Mouse (Mus musculus) erythroid progenitor cell, adult 5-6 weeks (primary cell): ENCODE results near the gene Slc37a4. TPM values are rescaled to one million over a fixed set of nuclear protein-coding genes. Genes with fewer than 3 reads are reported as not detected.
"Not testable (repeated sequence)": the region's sequence is repeated elsewhere in the genome, so short reads cannot be mapped to it uniquely, and the experiment has no call there.

Experiments
- ATAC-seq: replicated peaks from 2 replicates; pipeline ENCODE4 v1.8.0; 2016; ENCODE audit warnings: moderate number of reproducible peaks, mild to moderate bottlenecking, moderate TSS enrichment, inconsistent platforms; ENCODE audit not compliant: poor library complexity, low FRiP score, severe bottlenecking
- total RNA-seq, 2 experiments: library from RNA; stranded (forward) in 1 of 2; stranded (reverse) in 1 of 2; fragments of 150-400 nt in 1 of 2; fragments of 186-747, 209-891 nt in 1 of 2; gene quantifications; 2 replicates each; pipeline versions ENCODE4 v1.2.3 to v1.2.4; 2015 to 2017; ENCODE audit warnings: low replicate concordance in 2 of 2

The Slc37a4 gene
- total RNA-seq, 2 experiments from 2014 or later = 5.0 to 16.1 TPM

- no peak for ATAC-seq
Observed at GRCm38 (mm10) chr9:44420280-44420898, 23.7 kb downstream of the Slc37a4 start.

GRCm38 (mm10) chr9:44423576-44423975, 26.9 kb downstream of the Slc37a4 start:
- ATAC-seq = no peak

- ATAC-seq = no peak
Observed at GRCm38 (mm10) chr9:44432577-44433185, 36.0 kb downstream of the Slc37a4 start.

GRCm38 (mm10) chr9:44435747-44436146, 39.1 kb downstream of the Slc37a4 start:
- no peak for ATAC-seq

GRCm38 (mm10) chr9:44440961-44441360, 44.3 kb downstream of the Slc37a4 start, which contains the start of gene Foxr1:
Gene Foxr1 (minus strand): TSS chr9:44441136.
- ATAC-seq = no peak

GRCm38 (mm10) chr9:44444402-44445025, 47.9 kb downstream of the Slc37a4 start:
- not testable (repeated sequence) for ATAC-seq

- no peak for ATAC-seq
Observed at GRCm38 (mm10) chr9:44450387-44450786, 53.7 kb downstream of the Slc37a4 start.

Other genes starting within 250 kb of the Slc37a4 start
- 43.2 TPM in 2 replicates for gene Cbl, start 162.8 kb upstream of the Slc37a4 start, total RNA-seq (2015; ENCODE audit: low replicate concordance)
- 16.2 and 21.3 TPM in 2 replicates for gene Cbl, start 162.8 kb upstream of the Slc37a4 start, total RNA-seq (2017; ENCODE audit: low replicate concordance)
- gene Ccdc153, start 156.2 kb upstream of the Slc37a4 start, total RNA-seq (2015; ENCODE audit: low replicate concordance) = not detected in 2 replicates
- not detected in 2 replicates for gene Ccdc153, start 156.2 kb upstream of the Slc37a4 start, total RNA-seq (2017; ENCODE audit: low replicate concordance)
- gene Pdzd3, start 145.4 kb upstream of the Slc37a4 start, total RNA-seq (2015; ENCODE audit: low replicate concordance) = not detected in 2 replicates
- not detected in 2 replicates for gene Pdzd3, start 145.4 kb upstream of the Slc37a4 start, total RNA-seq (2017; ENCODE audit: low replicate concordance)
- gene Nlrx1, start 128.3 kb upstream of the Slc37a4 start, total RNA-seq (2015; ENCODE audit: low replicate concordance) = 0.84 and 2.5 TPM in 2 replicates
- gene Nlrx1, start 128.3 kb upstream of the Slc37a4 start, total RNA-seq (2017; ENCODE audit: low replicate concordance) = 1.2 and 2.6 TPM in 2 replicates
- gene Abcg4, start 108.2 kb upstream of the Slc37a4 start, total RNA-seq (2015; ENCODE audit: low replicate concordance) = 314 and 326 TPM in 2 replicates
- gene Abcg4, start 108.2 kb upstream of the Slc37a4 start, total RNA-seq (2017; ENCODE audit: low replicate concordance) = 111 and 113 TPM in 2 replicates
- gene Hinfp, start 91.2 kb upstream of the Slc37a4 start, total RNA-seq (2015; ENCODE audit: low replicate concordance) = 37.5 and 59.1 TPM in 2 replicates
- gene Hinfp, start 91.2 kb upstream of the Slc37a4 start, total RNA-seq (2017; ENCODE audit: low replicate concordance) = 35.2 and 65.6 TPM in 2 replicates
- 46.1 and 54.8 TPM in 2 replicates for gene C2cd2l, start 76.6 kb upstream of the Slc37a4 start, total RNA-seq (2015; ENCODE audit: low replicate concordance)
- 70.0 and 83.0 TPM in 2 replicates for gene C2cd2l, start 76.6 kb upstream of the Slc37a4 start, total RNA-seq (2017; ENCODE audit: low replicate concordance)
- 5.4 and 11.5 TPM in 2 replicates for gene Dpagt1, start 70.8 kb upstream of the Slc37a4 start, total RNA-seq (2015; ENCODE audit: low replicate concordance)
- 1.0 and 7.8 TPM in 2 replicates for gene Dpagt1, start 70.8 kb upstream of the Slc37a4 start, total RNA-seq (2017; ENCODE audit: low replicate concordance)
- gene H2afx, start 62.2 kb upstream of the Slc37a4 start, total RNA-seq (2015; ENCODE audit: low replicate concordance) = 455 and 495 TPM in 2 replicates
- 1,704 and 2,100 TPM in 2 replicates for gene H2afx, start 62.2 kb upstream of the Slc37a4 start, total RNA-seq (2017; ENCODE audit: low replicate concordance)
- gene Hmbs, start 52.6 kb upstream of the Slc37a4 start, total RNA-seq (2015; ENCODE audit: low replicate concordance) = 2,720 and 2,790 TPM in 2 replicates
- gene Hmbs, start 52.6 kb upstream of the Slc37a4 start, total RNA-seq (2017; ENCODE audit: low replicate concordance) = 1,215 and 1,747 TPM in 2 replicates
- gene Vps11, start 35.2 kb upstream of the Slc37a4 start, total RNA-seq (2015; ENCODE audit: low replicate concordance) = 2.5 and 6.7 TPM in 2 replicates
- gene Vps11, start 35.2 kb upstream of the Slc37a4 start, total RNA-seq (2017; ENCODE audit: low replicate concordance) = 9.5 and 15.7 TPM in 2 replicates
- 15.1 and 40.0 TPM in 2 replicates for gene Hyou1, start 17.4 kb upstream of the Slc37a4 start, total RNA-seq (2015; ENCODE audit: low replicate concordance)
- gene Hyou1, start 17.4 kb upstream of the Slc37a4 start, total RNA-seq (2017; ENCODE audit: low replicate concordance) = 25.1 and 34.4 TPM in 2 replicates
- gene Rps25, start 10.3 kb downstream of the Slc37a4 start, total RNA-seq (2015; ENCODE audit: low replicate concordance) = 682 and 851 TPM in 2 replicates
- gene Rps25, start 10.3 kb downstream of the Slc37a4 start, total RNA-seq (2017; ENCODE audit: low replicate concordance) = 327 and 425 TPM in 2 replicates
- 19.5 and 34.8 TPM in 2 replicates for gene Trappc4, start 10.7 kb downstream of the Slc37a4 start, total RNA-seq (2015; ENCODE audit: low replicate concordance)
- gene Trappc4, start 10.7 kb downstream of the Slc37a4 start, total RNA-seq (2017; ENCODE audit: low replicate concordance) = 5.8 and 52.0 TPM in 2 replicates
- 32.1 and 61.2 TPM in 2 replicates for gene Ccdc84, start 21.7 kb downstream of the Slc37a4 start, total RNA-seq (2015; ENCODE audit: low replicate concordance)
- gene Ccdc84, start 21.7 kb downstream of the Slc37a4 start, total RNA-seq (2017; ENCODE audit: low replicate concordance) = 25.3 and 25.9 TPM in 2 replicates
- gene Foxr1, start 44.3 kb downstream of the Slc37a4 start, total RNA-seq (2015; ENCODE audit: low replicate concordance) = not detected in 2 replicates
- gene Foxr1, start 44.3 kb downstream of the Slc37a4 start, total RNA-seq (2017; ENCODE audit: low replicate concordance) = not detected in 2 replicates
- not detected in 2 replicates for gene Upk2, start 58.1 kb downstream of the Slc37a4 start, total RNA-seq (2015; ENCODE audit: low replicate concordance)
- gene Upk2, start 58.1 kb downstream of the Slc37a4 start, total RNA-seq (2017; ENCODE audit: low replicate concordance) = not detected in 2 replicates
- 0.36 and 2.5 TPM in 2 replicates for gene Bcl9l, start 86.0 kb downstream of the Slc37a4 start, total RNA-seq (2015; ENCODE audit: low replicate concordance)
- 1.2 and 1.7 TPM in 2 replicates for gene Bcl9l, start 86.0 kb downstream of the Slc37a4 start, total RNA-seq (2017; ENCODE audit: low replicate concordance)
- gene Cxcr5, start 165.0 kb downstream of the Slc37a4 start, total RNA-seq (2015; ENCODE audit: low replicate concordance) = 0.42 and 1.4 TPM in 2 replicates
- gene Cxcr5, start 165.0 kb downstream of the Slc37a4 start, total RNA-seq (2017; ENCODE audit: low replicate concordance) = 1.8 TPM in 1 of 2 replicates, not detected in the other
- gene Ddx6, start 208.0 kb downstream of the Slc37a4 start, total RNA-seq (2015; ENCODE audit: low replicate concordance) = 40.0 and 59.5 TPM in 2 replicates
- gene Ddx6, start 208.0 kb downstream of the Slc37a4 start, total RNA-seq (2017; ENCODE audit: low replicate concordance) = 79.5 and 91.5 TPM in 2 replicates